In the genomic region with DNA sequence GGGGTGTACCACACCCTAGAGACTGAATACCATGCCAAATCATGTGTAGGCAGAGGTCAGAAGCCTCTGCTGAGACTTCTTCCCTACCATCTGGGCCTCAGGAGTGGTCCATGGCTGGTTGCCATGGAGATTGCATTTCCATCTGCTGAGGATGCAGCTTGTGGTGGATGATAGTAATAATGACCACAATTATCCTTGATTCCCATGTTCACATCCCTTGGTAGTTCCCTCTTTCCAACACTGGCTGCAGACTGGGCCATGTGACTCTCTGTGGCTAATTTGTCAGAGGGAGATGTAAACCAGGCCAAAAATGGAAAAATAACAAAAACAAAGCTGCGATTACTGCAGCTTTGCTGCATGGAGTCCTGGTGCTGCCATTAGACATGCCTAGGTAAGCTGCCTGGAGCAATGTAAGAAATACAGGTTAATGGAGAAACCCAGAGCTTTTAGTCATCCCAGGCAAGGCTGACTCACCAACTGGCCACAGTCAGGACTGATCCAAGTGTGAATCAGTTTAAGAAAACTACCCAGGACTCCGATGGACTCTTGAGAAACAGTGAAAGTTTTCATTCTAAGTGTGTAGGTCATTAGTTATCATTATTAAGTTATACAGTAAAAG, we compare ENCODE assay signal across 11 mouse cellular contexts. TPM values are rescaled to one million over a fixed set of nuclear protein-coding genes. Genes with fewer than 3 reads are reported as not detected.
DNase-seq lines count a peak whose midpoint lies in the region; ATAC-seq and TF ChIP-seq lines count a peak whose summit lies in the region.
"Had no signal": no experiment of that assay in that cellular context is flagged by ENCODE, and none has a peak within 500 bp of the region (broad histone marks: within the 10 kb centered on the region; RNA-seq: fewer than 3 reads in every experiment).

No protein-coding gene starts in this region.

- no peak overlapping the region for H3K4me2 ChIP-seq in forebrain, postnatal 0 days (ENCODE audit: low read depth)
- no peak overlapping the region for H3K4me2 ChIP-seq in neural tube, embryonic 13.5 days
- H3K4me2 ChIP-seq: heart, embryonic 15.5 days; liver, embryonic 15.5 days had no signal

- ATAC-seq in frontal cortex, adult (ENCODE audit: low TSS enrichment), result peak; percentile 25; the same call in 1 of the 2 replicates
- peak; percentile 87 for ATAC-seq in forebrain, postnatal 0 days
- peak; percentile 87 for ATAC-seq in neural tube, embryonic 13.5 days (ENCODE audit: low read depth)

- no peaks in the 10 kb centered on the region for H3K36me3 ChIP-seq in forebrain, postnatal 0 days (ENCODE audit: insufficient read depth)
- no peaks in the 10 kb centered on the region for H3K36me3 ChIP-seq in neural tube, embryonic 13.5 days
- H3K36me3 ChIP-seq: heart, embryonic 15.5 days; liver, embryonic 15.5 days had no signal

- WGBS in forebrain, postnatal 0 days, result 66% methylated on average over 2 of the region's 2 CpGs
- 61% methylated on average over 2 of the region's 2 CpGs for WGBS in neural tube, embryonic 13.5 days

- no peak for TF ChIP-seq CTCF in forebrain, postnatal 0 days (IDR thresholded peaks at IDR 0.05; ENCODE audit: low read depth)

- H3K4me3 ChIP-seq in forebrain, postnatal 0 days (ENCODE audit: low read depth, low read length), result no peak overlapping the region
- H3K4me3 ChIP-seq in neural tube, embryonic 13.5 days, result no peak overlapping the region
- H3K4me3 ChIP-seq: heart, embryonic 15.5 days; liver, embryonic 15.5 days; myocyte had no signal

- no peak for DNase-seq in frontal cortex, postnatal 14 days (ENCODE audit: low spot score in 2 of 2)
- DNase-seq in cerebellum, postnatal 10 days, result peak; percentile 91 to 92
- peak; percentile 73 for DNase-seq in forebrain, postnatal 0 days
- no peak for DNase-seq in urinary bladder, adult 18-20 months (ENCODE audit: low spot score in 2 of 2)
- no peak for DNase-seq in heart, postnatal 14 days
- no peak for DNase-seq in left cerebral cortex, postnatal 10 days (ENCODE audit: extremely low spot score in 1 of 2, low spot score in 2 of 2)

- peak overlapping the region; percentile 73 for H3K27ac ChIP-seq in forebrain, postnatal 0 days (ENCODE audit: low read depth, low read length)
- H3K27ac ChIP-seq in neural tube, embryonic 13.5 days (replicated peaks), result peak overlapping the region; percentile 93
- H3K27ac ChIP-seq: heart, embryonic 15.5 days; liver, embryonic 15.5 days had no signal

- intact Hi-C loops in heart, postnatal 14 days (cut with DNase I), result no loop called here
- intact Hi-C loops in left cerebral cortex, postnatal 10 days (cut with DNase I), result loop anchor here (10.0 kb wide), 1 partner anchor 412 kb away; no protein-coding TSS in a partner anchor

- H3K27me3 ChIP-seq in forebrain, postnatal 0 days (ENCODE audit: insufficient read depth, low read length), result no peaks in the 10 kb centered on the region
- no peaks in the 10 kb centered on the region for H3K27me3 ChIP-seq in neural tube, embryonic 13.5 days

- no peak overlapping the region for H3K9ac ChIP-seq in forebrain, postnatal 0 days
- peak overlapping the region; percentile 1; the same call in 1 of the 2 replicates for H3K9ac ChIP-seq in neural tube, embryonic 13.5 days
- H3K9ac ChIP-seq: heart, embryonic 15.5 days; liver, embryonic 15.5 days had no signal

- no peaks in the 10 kb centered on the region for H3K9me3 ChIP-seq in forebrain, postnatal 0 days (ENCODE audit: low read length)
- H3K9me3 ChIP-seq in neural tube, embryonic 13.5 days, result no peaks in the 10 kb centered on the region
- H3K9me3 ChIP-seq: heart, embryonic 15.5 days; liver, embryonic 15.5 days had no signal

- H3K4me1 ChIP-seq in forebrain, postnatal 0 days (ENCODE audit: insufficient read depth), result peaks cover 7% of the 10 kb centered on the region
- H3K4me1 ChIP-seq in neural tube, embryonic 13.5 days (replicated peaks), result peaks cover 45% of the 10 kb centered on the region
- H3K4me1 ChIP-seq: heart, embryonic 15.5 days had no signal

RNA-seq across cellular contexts. Expression of a gene that starts 9.2 kb away (rescaled TPM):
- total RNA-seq in forebrain, postnatal 0 days (2014; rRNA removed), result 70.3 and 81.0 TPM in 2 replicates
- polyA plus RNA-seq in forebrain, postnatal 0 days (2015; fragmentation: Nextera tagmentation; extraction: Ambion mirVana), result 27.4 and 34.5 TPM in 2 replicates
- polyA plus RNA-seq in neural tube, embryonic 13.5 days (2015; fragmentation: Nextera tagmentation; extraction: Ambion mirVana), result 30.6 TPM in 2 replicates
- 10 to 100 TPM; 11.5 to 11.8 TPM for total RNA-seq in heart, postnatal 14 days (2021)
- total RNA-seq in left cerebral cortex, postnatal 10 days (2021), result 100 to 1,000 TPM; 111 to 117 TPM

RNA-seq across cellular contexts. Expression of a gene that starts 30.6 kb away (rescaled TPM):
- total RNA-seq in forebrain, postnatal 0 days (2014; rRNA removed), result 36.6 and 52.6 TPM in 2 replicates
- 9.1 and 12.5 TPM in 2 replicates for polyA plus RNA-seq in forebrain, postnatal 0 days (2015; fragmentation: Nextera tagmentation; extraction: Ambion mirVana)
- polyA plus RNA-seq in neural tube, embryonic 13.5 days (2015; fragmentation: Nextera tagmentation; extraction: Ambion mirVana), result 12.5 and 14.2 TPM in 2 replicates
- 1 to 10 TPM; 4.5 to 6.0 TPM for total RNA-seq in heart, postnatal 14 days (2021)
- total RNA-seq in left cerebral cortex, postnatal 10 days (2021), result 10 to 100 TPM; 35.6 to 36.7 TPM

Comparison
In these comparisons a context has a peak if more than half of its experiments do, and no peak if none do; other contexts are left out.
1. ATAC-seq: peak in every context shown above with its lines; median percentile 87 in forebrain, postnatal 0 days; 87 in neural tube, embryonic 13.5 days; 25 in frontal cortex, adult.
2. DNase-seq: peak in cerebellum, postnatal 10 days (2 of 2) and forebrain, postnatal 0 days (single experiment); none in frontal cortex, postnatal 14 days (0 of 2), urinary bladder, adult 18-20 months (0 of 2), heart, postnatal 14 days (0 of 2) and left cerebral cortex, postnatal 10 days (0 of 2).